In the genomic region with DNA sequence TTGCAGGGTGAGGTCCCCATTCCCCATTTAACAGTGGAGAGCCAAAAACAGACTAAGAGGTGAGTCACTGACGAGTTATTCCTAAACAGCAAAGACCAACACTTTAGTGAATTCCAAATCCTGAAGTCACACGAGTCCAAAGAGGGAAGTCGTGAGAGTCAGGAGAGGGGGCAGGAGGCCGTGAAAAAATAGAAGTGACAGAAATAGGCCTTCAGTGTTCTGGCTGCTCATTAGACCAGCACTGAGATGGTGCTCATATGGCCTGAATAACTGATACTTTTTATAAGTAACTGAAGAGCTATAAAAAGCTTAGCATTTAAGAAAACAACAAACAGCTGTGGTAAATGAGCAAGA, we compare ENCODE assay signal across 16 mouse cellular contexts.
A peak's percentile ranks its signal among the peaks of the same experiment; 100 is the strongest.
DNase-seq lines count a peak whose midpoint lies in the region; ATAC-seq and TF ChIP-seq lines count a peak whose summit lies in the region.
"Had no signal": no experiment of that assay in that cellular context is flagged by ENCODE, and none has a peak within 500 bp of the region (broad histone marks: within the 10 kb centered on the region; RNA-seq: fewer than 3 reads in every experiment).

No protein-coding gene starts in this region.

- H3K27me3 ChIP-seq in heart, embryonic 11.5 days (ENCODE audit: control insufficient read depth, insufficient read depth, low read length), result no peaks in the 10 kb centered on the region
- no peaks in the 10 kb centered on the region for H3K27me3 ChIP-seq in lung, postnatal 0 days (replicated peaks; ENCODE audit: insufficient read depth, low read length)
- H3K27me3 ChIP-seq in liver, embryonic 12.5 days (replicated peaks), result no peaks in the 10 kb centered on the region
- H3K27me3 ChIP-seq: midbrain, embryonic 13.5 days had no signal

- no peaks in the 10 kb centered on the region for H3K9me3 ChIP-seq in heart, embryonic 11.5 days (replicated peaks; ENCODE audit: control insufficient read depth, low read length)
- no peaks in the 10 kb centered on the region for H3K9me3 ChIP-seq in lung, postnatal 0 days (ENCODE audit: low read length)
- H3K9me3 ChIP-seq in liver, embryonic 12.5 days (replicated peaks), result no peaks in the 10 kb centered on the region

- H3K27ac ChIP-seq in heart, embryonic 11.5 days (ENCODE audit: low read depth, low read length), result 0 out of 2 replicates have a peak overlapping the region, but pooled peaks have one; percentile 5
- H3K27ac ChIP-seq in lung, postnatal 0 days (ENCODE audit: low read length), result no peak overlapping the region
- peak overlapping the region; percentile 90 for H3K27ac ChIP-seq in liver, embryonic 12.5 days
- H3K27ac ChIP-seq: midbrain, embryonic 13.5 days; neural tube, embryonic 13.5 days had no signal

- no peak for DNase-seq in heart, adult 8-10 months (ENCODE audit: low spot score)
- DNase-seq in lung, postnatal 0 days (ENCODE audit: low spot score), result peak; percentile 59
- no peak for DNase-seq in lung, postnatal 4 days
- peak; percentile 19 for DNase-seq in telencephalon, adult 2 months (ENCODE audit: low read depth, low spot score)
- DNase-seq in right cerebral cortex, postnatal 10 days (ENCODE audit: low spot score in 2 of 2), result no peak
- no peak for DNase-seq in urinary bladder, postnatal 4 days (ENCODE audit: low spot score in 2 of 2)
- DNase-seq: adrenal gland, postnatal 14 days; cerebellum, adult 11 months; kidney, postnatal 10 days; layer of hippocampus, postnatal 36 days; right cerebral cortex, postnatal 14 days had no signal

- TF ChIP-seq EP300 in lung, postnatal 0 days (IDR thresholded peaks at IDR 0.05), result no peak

- peaks cover 16% of the 10 kb centered on the region for H3K4me1 ChIP-seq in heart, embryonic 11.5 days (ENCODE audit: control insufficient read depth, insufficient read depth, low read length)
- H3K4me1 ChIP-seq in lung, postnatal 0 days (ENCODE audit: insufficient read depth, low read depth, low read length), result peaks cover 9% of the 10 kb centered on the region
- peaks cover 54% of the 10 kb centered on the region for H3K4me1 ChIP-seq in liver, embryonic 12.5 days

- no peaks in the 10 kb centered on the region for H3K36me3 ChIP-seq in heart, embryonic 11.5 days (ENCODE audit: control insufficient read depth, insufficient read depth, low read length)
- H3K36me3 ChIP-seq in lung, postnatal 0 days (ENCODE audit: insufficient read depth, low read length), result no peaks in the 10 kb centered on the region
- H3K36me3 ChIP-seq in liver, embryonic 12.5 days, result no peaks in the 10 kb centered on the region
- H3K36me3 ChIP-seq: midbrain, embryonic 13.5 days; neural tube, embryonic 13.5 days had no signal

- WGBS in heart, embryonic 11.5 days (ENCODE audit: insufficient replicate concordance), result 17% methylated on average over 4 of the region's 4 CpGs
- WGBS in lung, postnatal 0 days, result 15% methylated on average over 4 of the region's 4 CpGs
- WGBS in liver, embryonic 12.5 days (ENCODE audit: insufficient replicate concordance), result 14% methylated on average over 4 of the region's 4 CpGs

- TF ChIP-seq CTCF in lung, postnatal 0 days (IDR thresholded peaks at IDR 0.05), result no peak

- peak overlapping the region; percentile 46 for H3K4me2 ChIP-seq in heart, embryonic 11.5 days
- no peak overlapping the region; the same call in 1 of the 2 replicates for H3K4me2 ChIP-seq in lung, postnatal 0 days (replicated peaks; ENCODE audit: low read depth, low read length)
- peak overlapping the region; percentile 81 for H3K4me2 ChIP-seq in liver, embryonic 12.5 days
- H3K4me2 ChIP-seq: midbrain, embryonic 13.5 days; neural tube, embryonic 13.5 days had no signal

- H3K9ac ChIP-seq in heart, embryonic 11.5 days (ENCODE audit: low read depth, low read length), result no peak overlapping the region
- no peak overlapping the region for H3K9ac ChIP-seq in lung, postnatal 0 days (replicated peaks; ENCODE audit: low read depth)
- H3K9ac ChIP-seq in liver, embryonic 12.5 days, result peak overlapping the region; percentile 61
- H3K9ac ChIP-seq: midbrain, embryonic 13.5 days; neural tube, embryonic 13.5 days had no signal

- H3K4me3 ChIP-seq in heart, embryonic 11.5 days (ENCODE audit: low read depth, low read length), result no peak overlapping the region
- H3K4me3 ChIP-seq in lung, postnatal 0 days (ENCODE audit: low read depth, low read length), result no peak overlapping the region
- peak overlapping the region; percentile 56 for H3K4me3 ChIP-seq in liver, embryonic 12.5 days
- H3K4me3 ChIP-seq: midbrain, embryonic 13.5 days; neural tube, embryonic 13.5 days had no signal

- no peak for ATAC-seq in heart, embryonic 11.5 days (replicated peaks; ENCODE audit: insufficient number of reproducible peaks, low FRiP score, low TSS enrichment)
- peak; percentile 77 for ATAC-seq in lung, postnatal 0 days
- ATAC-seq in liver, embryonic 12.5 days, result no peak
- ATAC-seq: forebrain, embryonic 14.5 days; midbrain, embryonic 13.5 days had no signal

Comparison
In these comparisons a context has a peak if more than half of its experiments do, and no peak if none do; other contexts are left out.
1. DNase-seq: peak in lung, postnatal 0 days (single experiment) and telencephalon, adult 2 months (single experiment); none in heart, adult 8-10 months (single experiment), lung, postnatal 4 days (0 of 2), right cerebral cortex, postnatal 10 days (0 of 2) and urinary bladder, postnatal 4 days (0 of 2).